Mouse (Mus musculus) forebrain, embryonic 13.5 days (tissue): ENCODE measurements around the gene Caskin1. TPM values are rescaled to one million over a fixed set of nuclear protein-coding genes. Genes with fewer than 3 reads are reported as not detected.

ENCODE experiments used
- polyA plus RNA-seq: library from polyadenylated mRNA; unstranded; fragments of >200 nt; fragmentation: Nextera tagmentation; extraction: Ambion mirVana; gene quantifications from 2 replicates; pipeline ENCODE4 v1.2.1, GENCODE M21; 2015

Caskin1 gene
- polyA plus RNA-seq, 1 experiment from 2014 or later = 15.0 TPM

Other genes with a start within 250 kb of the Caskin1 start
- gene Ccnf, start 237.1 kb upstream of the Caskin1 start, polyA plus RNA-seq = 60.2 and 66.1 TPM in 2 replicates
- 0.06 TPM in 1 of 2 replicates, not detected in the other for gene Abca17, start 137.5 kb upstream of the Caskin1 start, polyA plus RNA-seq
- 14.7 and 16.4 TPM in 2 replicates for gene Abca3, start 136.7 kb upstream of the Caskin1 start, polyA plus RNA-seq
- 367 and 402 TPM in 2 replicates for gene Rnps1, start 74.0 kb upstream of the Caskin1 start, polyA plus RNA-seq
- gene Eci1, start 62.0 kb upstream of the Caskin1 start, polyA plus RNA-seq = 59.6 and 62.5 TPM in 2 replicates
- gene Dnase1l2, start 45.5 kb upstream of the Caskin1 start, polyA plus RNA-seq = 4.4 and 4.7 TPM in 2 replicates
- 38.8 and 39.8 TPM in 2 replicates for gene E4f1, start 18.3 kb upstream of the Caskin1 start, polyA plus RNA-seq
- 52.3 and 56.7 TPM in 2 replicates for gene Pgp, start 18.2 kb upstream of the Caskin1 start, polyA plus RNA-seq
- gene Bricd5, start 14.7 kb upstream of the Caskin1 start, polyA plus RNA-seq = 0.26 TPM in 1 of 2 replicates, not detected in the other
- 33.9 and 39.1 TPM in 2 replicates for gene Mlst8, start 9.5 kb upstream of the Caskin1 start, polyA plus RNA-seq
- 97.1 and 109 TPM in 2 replicates for gene Traf7, start 39.3 kb downstream of the Caskin1 start, polyA plus RNA-seq
- gene Rab26, start 45.6 kb downstream of the Caskin1 start, polyA plus RNA-seq = 3.7 and 4.1 TPM in 2 replicates
- gene Pkd1, start 61.2 kb downstream of the Caskin1 start, polyA plus RNA-seq = 11.9 and 16.9 TPM in 2 replicates
- 60.5 and 75.1 TPM in 2 replicates for gene Tsc2, start 144.0 kb downstream of the Caskin1 start, polyA plus RNA-seq
- gene Nthl1, start 144.1 kb downstream of the Caskin1 start, polyA plus RNA-seq = 13.8 and 15.3 TPM in 2 replicates
- gene Slc9a3r2, start 161.7 kb downstream of the Caskin1 start, polyA plus RNA-seq = 15.0 and 16.0 TPM in 2 replicates
- gene Npw, start 169.9 kb downstream of the Caskin1 start, polyA plus RNA-seq = not detected in 2 replicates
- gene Zfp598, start 181.1 kb downstream of the Caskin1 start, polyA plus RNA-seq = 14.9 and 16.2 TPM in 2 replicates
- gene Syngr3, start 201.4 kb downstream of the Caskin1 start, polyA plus RNA-seq = 61.0 and 68.7 TPM in 2 replicates
- gene Gfer, start 207.6 kb downstream of the Caskin1 start, polyA plus RNA-seq = 40.7 and 42.5 TPM in 2 replicates
- 1.3 TPM in 2 replicates for gene Noxo1, start 207.6 kb downstream of the Caskin1 start, polyA plus RNA-seq
- 86.9 and 107 TPM in 2 replicates for gene Tbl3, start 219.1 kb downstream of the Caskin1 start, polyA plus RNA-seq
- gene Rnf151, start 229.5 kb downstream of the Caskin1 start, polyA plus RNA-seq = 0.18 TPM in 1 of 2 replicates, not detected in the other
- 992 and 1,023 TPM in 2 replicates for gene Rps2, start 229.5 kb downstream of the Caskin1 start, polyA plus RNA-seq
- 232 and 253 TPM in 2 replicates for gene Ndufb10, start 235.9 kb downstream of the Caskin1 start, polyA plus RNA-seq
- gene Rpl3l, start 239.2 kb downstream of the Caskin1 start, polyA plus RNA-seq = not detected in 2 replicates
- gene Msrb1, start 248.0 kb downstream of the Caskin1 start, polyA plus RNA-seq = 18.8 and 22.1 TPM in 2 replicates